Mouse (Mus musculus) naive thymus-derived CD4-positive, alpha-beta T cell, adult 2 months (primary cell): ENCODE measurements around the gene Slamf6.
"Not testable (repeated sequence)": the region's sequence is repeated elsewhere in the genome, so short reads cannot be mapped to it uniquely, and the experiment has no call there.

Experiments used
- DNase-seq: peaks from one replicate; pipeline ENCODE4 v3.0.0-alpha.2; 2011; ENCODE audit warnings: low read depth

The Slamf6 gene

GRCm38 (mm10) chr1:171917305-171918039 is at the start of gene Slamf6:
TSS of gene Slamf6 (plus strand) at chr1:171917515.
- peak; percentile 72 for DNase-seq

DNA sequence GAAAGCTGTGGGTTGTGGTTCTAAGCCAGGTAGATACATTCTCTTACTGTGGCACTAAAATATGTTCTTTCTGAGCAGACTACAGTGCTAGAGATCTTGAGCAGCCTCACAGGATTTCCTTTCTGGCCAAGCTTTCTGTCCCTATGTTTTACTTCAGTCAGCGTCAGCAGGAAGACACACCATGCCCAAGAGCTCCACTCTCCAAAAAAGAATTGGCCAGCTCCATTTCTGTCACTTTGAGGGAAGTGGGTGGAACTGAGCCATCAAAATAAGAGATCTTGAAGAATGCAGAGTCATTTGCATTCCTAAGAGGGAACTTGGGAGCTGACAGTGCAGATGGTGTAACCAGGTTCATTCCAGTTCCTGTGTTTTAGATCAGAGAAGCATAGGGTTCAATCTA is 30.3 kb upstream of the Slamf6 start:
- no peak for DNase-seq

DNA sequence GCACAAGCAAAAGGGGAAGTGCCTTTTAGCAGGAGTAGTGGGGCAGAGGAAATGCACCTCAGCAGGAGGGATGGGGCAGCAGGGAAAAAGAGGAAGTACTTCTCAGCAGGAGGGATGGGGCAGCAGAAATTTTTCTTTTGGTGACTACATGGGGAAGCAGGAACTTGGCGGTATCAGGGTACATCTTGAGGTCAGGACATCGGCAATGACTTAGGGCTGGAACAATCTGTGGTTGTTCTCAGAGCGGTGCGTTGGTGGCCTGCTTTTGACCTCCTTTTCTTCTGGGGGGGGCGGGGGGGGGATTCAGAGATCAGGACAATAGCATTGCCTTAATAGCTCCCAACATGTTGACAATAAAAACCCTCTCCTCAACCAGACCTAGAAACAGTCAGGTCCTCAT is 22.0 kb upstream of the Slamf6 start, which contains the start of gene Gm10521:
TSS of gene Gm10521 (plus strand) at position 301 of the 400 bp plus-strand sequence.
- DNase-seq: not testable (repeated sequence)

- no peak for DNase-seq
These were observed 13.3 kb upstream of the Slamf6 start for GRCm38 (mm10) chr1:171904011-171904410.

DNA sequence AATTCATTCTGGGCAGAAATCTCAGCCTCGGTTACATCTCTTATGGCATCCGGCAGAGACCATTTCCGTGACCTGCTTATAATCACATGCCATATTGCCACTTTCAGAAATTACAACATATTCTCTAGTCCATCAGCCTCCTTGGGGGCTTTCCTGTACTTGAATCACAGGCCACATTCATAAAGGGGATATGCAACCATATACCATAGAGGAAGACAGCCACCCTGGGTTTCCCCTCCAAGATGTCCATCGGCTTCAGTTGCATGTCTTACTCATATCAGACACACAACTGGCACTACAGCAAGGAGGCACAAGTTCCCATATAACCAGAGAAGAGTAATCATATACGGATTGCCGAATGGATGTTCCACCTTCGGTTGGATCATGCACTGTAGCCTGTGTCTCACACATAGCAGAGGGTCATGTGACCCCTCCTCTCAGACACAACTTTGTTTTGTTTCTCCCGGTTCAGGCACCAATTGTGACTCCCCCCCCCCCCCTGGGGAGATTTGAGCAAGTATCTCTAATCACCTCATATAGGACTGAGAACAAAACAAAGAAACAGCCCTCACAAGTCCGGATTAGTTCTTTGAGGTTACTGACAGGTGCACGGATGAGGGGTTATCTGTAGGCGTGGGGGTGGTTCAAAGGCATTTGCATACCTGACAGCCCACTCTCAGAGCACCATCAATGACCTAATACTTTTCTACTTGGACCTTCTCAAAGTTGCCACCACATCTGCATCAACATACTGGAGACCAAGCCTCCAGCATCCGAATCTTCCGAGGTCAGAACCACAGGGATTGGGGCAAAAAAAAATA is 1.5 kb upstream of the Slamf6 start:
- DNase-seq: peak; percentile 50

DNA sequence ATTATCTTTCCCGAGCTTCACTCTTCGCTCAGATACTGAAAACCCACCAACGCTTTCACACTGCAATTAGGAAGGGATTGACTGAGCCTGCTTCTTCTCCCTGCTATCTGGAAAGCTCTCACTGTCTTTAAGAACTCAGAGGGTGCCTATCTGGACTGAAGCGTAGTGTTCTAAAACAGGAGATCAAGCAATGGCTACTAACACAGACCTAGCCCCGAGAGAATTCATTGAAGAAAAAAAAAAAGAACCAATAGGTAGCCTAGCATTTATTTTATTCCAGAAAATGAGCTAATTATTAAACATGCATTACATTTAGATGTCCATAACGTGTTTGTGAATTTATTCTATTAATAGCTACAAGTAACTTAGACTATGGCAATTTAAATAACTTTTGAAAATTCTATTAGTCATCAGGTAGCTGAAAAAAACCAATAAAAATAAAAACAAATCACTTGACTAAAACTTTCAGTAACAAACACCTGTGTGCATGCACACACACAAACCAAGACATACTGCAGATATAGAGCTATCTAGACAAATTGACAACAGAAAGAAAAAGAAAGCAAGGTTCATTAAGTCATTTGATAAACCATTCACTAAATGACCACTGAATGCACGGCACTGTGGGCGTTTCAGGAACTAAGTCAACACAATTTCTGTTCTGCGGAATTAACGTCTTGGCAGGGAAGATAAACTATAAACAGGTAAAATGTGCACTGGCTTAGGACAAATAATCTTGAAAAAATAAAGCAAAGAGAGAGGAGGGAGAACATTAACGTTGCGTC is 1.0 kb downstream of the Slamf6 start:
- DNase-seq: peak; percentile 37

DNA sequence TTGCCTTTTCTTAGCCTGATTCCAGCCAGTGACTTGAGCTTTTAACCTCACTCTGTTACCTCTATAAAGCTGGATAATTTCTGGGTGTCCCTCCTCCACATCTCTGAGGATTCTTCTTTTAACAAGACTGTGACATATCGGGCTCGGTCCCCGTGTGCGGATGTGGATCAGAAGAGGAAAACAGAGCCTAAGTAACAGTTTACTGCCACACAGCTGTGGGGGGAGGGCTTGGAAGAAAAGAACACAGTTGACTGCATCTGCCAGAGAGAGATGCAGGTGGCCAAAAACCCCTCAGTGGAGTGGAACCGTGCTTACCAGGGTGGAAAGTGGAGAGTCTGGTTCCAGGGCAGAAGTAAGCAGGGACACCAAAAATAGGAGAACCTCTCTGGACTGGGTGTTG is 1.9 kb downstream of the Slamf6 start:
- DNase-seq: peak; percentile 62

- no peak for DNase-seq
These were observed 2.7 kb downstream of the Slamf6 start for GRCm38 (mm10) chr1:171919901-171920510.

DNA sequence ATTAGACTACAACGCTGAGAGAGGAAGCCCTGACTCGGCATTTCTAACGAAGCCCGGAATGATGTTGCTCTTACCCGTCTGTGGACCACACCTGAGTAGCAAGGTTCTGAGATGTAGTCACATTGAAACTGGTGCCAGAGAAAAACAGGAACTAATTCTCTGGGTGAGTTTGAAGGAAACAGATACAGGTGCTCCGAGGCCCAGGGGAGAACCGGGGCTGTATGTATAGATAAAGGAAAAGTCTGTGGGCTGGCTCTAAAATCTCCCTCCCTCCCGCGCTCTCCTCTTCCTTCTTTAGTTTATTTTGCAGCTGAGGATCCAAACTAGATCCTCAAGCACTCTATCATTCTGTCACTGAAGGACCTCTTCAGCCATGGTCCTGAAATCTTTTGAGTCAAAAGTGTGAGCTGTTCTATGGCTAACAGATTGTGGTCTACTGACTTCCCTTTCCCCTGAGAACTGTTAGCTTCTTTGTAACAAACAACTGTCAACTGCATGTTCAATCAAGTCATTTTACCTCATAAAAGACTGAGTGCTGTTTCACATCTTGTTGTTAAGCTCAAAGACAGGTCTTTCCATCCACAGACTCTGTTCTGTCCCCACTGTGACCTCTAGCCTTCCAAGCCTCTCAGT is 3.8 kb downstream of the Slamf6 start:
- peak; percentile 81 for DNase-seq

GRCm38 (mm10) chr1:171921641-171922040 is 4.3 kb downstream of the Slamf6 start:
- no peak for DNase-seq

- no peak for DNase-seq
These were observed 5.5 kb downstream of the Slamf6 start for GRCm38 (mm10) chr1:171922844-171923243.

DNA sequence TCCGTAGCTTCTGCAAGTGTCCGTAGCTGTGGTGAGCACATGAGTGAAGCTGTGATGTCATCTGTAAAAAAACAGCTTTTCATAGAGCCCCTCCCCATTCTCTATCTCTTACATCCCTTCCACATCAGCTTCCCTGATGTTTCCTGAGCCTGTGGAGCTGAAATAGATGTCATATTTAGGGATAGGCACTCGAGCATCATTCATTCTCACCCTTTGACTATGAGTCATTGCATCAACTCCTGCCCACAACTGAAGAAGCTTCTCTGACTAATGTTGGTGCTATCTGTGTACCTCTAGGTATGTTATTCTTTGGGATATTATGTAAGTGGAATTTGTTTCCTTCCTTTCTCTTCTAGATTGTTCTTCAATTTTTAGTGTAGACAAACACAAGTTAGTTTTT is 7.6 kb downstream of the Slamf6 start:
- DNase-seq: no peak

GRCm38 (mm10) chr1:171933851-171934250 is 16.5 kb downstream of the Slamf6 start:
- DNase-seq: no peak

DNA sequence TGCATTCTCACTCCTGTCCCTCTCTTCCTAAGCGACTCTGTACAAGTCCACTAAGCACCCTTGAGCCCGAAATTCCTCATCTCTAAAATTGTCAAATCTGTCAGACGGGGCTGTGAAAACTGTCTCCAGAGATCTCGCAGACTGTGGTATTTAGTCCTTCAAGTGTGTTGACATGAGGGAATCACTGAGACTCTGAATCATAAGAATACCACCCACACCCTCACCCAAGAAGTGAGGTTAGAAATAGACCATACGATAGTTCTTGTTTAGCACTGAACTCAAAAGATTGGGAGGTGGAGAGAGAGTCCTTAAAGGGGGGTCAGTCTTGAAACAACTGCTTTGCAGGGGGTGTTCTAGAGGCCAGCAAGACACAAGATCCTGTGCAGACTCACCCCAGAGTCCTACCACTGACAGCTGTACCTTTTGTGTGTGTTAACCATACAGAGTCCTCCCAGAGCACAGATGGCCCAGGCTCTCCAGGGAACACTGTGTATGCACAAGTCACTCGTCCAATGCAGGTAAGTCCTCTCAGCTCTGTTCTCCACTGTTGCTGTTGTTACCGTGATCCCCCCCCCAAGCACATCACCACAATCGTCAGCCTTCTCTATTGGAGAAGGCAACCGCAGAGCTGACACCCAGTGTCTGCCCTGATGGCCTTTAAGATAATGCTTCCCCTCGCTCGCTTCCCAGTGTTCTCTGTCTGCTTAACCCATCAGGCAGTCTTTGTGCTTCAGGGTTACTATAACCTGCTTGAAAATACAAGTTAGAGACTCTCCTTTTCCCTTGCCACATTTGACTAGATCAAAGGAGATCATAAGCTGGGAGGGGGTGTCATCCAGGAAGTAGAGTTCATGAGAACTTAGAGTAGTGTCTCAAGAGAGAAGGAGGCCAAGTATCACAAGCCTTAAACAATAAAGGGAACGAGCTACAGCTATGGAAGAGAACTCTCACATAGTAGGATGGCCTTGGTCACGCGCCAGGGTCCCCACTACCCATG is 21.9 kb downstream of the Slamf6 start:
- DNase-seq: peak; percentile 77

GRCm38 (mm10) chr1:171940626-171941025 is 23.3 kb downstream of the Slamf6 start:
- DNase-seq: no peak

DNA sequence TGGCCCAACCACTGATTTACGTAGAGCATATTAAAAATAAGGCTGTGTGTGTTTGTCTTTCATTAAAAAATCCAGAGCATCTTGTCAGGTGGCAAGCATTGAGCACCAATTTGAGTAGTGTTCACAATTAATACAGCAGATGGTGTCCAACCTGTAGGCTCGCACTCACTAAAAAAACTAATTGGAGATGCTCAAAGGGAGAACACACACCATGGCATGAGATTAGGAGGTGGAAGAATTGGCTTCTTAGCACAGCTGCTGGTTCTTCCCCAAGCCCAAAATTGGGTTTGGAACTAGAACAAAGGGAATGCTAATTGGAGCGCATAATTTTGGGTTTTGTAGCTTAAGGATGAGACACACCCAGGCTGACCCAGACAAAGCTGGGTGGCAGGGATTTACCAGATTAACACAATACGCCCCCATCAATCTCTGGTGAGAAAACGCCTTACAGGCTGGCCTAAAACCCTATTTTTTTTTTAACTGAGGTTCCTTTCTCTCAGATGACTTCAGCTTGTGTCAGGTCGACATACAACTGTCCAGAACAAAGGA is 29.2 kb downstream of the Slamf6 start:
- no peak for DNase-seq

DNA sequence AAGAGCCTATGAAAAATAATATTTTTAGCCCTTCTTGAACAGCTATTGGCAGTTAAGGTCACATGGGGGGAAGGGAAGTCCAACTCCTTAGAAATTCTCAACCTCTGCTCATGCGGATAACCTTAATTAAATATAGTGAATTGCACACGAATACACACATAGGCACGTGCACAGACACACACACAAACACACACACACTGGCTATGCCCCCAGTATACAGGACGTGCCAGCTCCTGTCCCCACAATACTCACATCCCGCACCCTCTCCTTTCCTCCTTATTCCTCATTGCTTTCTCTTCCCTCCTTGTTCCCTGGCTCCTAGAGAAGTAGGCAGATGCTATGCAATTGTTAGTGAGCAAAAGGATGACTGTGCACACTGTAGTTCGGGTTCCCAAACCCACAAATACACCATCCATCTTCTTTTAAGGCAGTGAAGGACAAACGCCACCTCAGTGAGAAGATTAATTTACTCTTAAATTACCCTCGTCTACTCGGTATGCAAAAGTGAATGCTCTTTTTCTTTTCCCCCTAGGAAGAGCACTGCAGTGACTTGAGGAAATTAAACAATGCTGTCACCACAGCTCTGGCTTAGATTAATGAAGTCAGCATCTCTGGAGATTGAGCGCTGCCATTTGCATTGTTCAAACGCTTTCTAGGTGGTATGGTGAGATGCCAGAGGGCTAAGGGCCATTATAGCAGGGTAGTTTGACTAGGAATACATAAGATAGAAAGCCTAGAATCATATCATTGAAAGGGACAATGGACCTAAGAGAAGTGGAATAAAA is 31.0 kb downstream of the Slamf6 start:
- no peak for DNase-seq

- no peak for DNase-seq
These were observed 31.7 kb downstream of the Slamf6 start for GRCm38 (mm10) chr1:171948946-171949508.

- no peak for DNase-seq
These were observed 37.8 kb downstream of the Slamf6 start for GRCm38 (mm10) chr1:171955071-171955470.
